Mouse (Mus musculus) heart, adult 2 months (tissue): ENCODE measurements at regions not wholly inside any gene's neighbourhood (a gene's known extent, or its start where the extent isn't known, plus 50 kb on each side); places are given as distances from the start of the nearest gene placed in this dataset.
A peak's percentile ranks its signal among the peaks of the same experiment; 100 is the strongest.

ENCODE experiments used
- DNase-seq, 2 experiments: peaks; one replicate each; pipeline ENCODE4 v3.0.0; 2021
- H3K27ac ChIP-seq: fragments of 200-600 bp; 2 replicates; pipeline ENCODE4 v1.8.1; 2022
- H3K27me3 ChIP-seq: fragments of 200-500 bp; 2 replicates; pipeline ENCODE4 v1.6.1; 2012; ENCODE audit warnings: mild to moderate bottlenecking, low read length, inconsistent platforms, mixed read lengths; ENCODE audit not compliant: control insufficient read depth, insufficient read depth
- H3K36me3 ChIP-seq: fragments of 200-500 bp; 2 replicates; pipeline ENCODE4 v1.6.1; 2012; ENCODE audit warnings: low read length, inconsistent platforms; ENCODE audit not compliant: control insufficient read depth, insufficient read depth
- H3K4me1 ChIP-seq: fragments of 200-500 bp; 2 replicates; pipeline ENCODE4 v1.6.1; 2011; ENCODE audit warnings: low read length; ENCODE audit not compliant: control insufficient read depth, insufficient read depth
- H3K4me3 ChIP-seq: fragments of 200-600 bp; 2 replicates; pipeline ENCODE4 v1.8.1; 2022
- H3K79me2 ChIP-seq: fragments of 200-500 bp; replicated peaks from 2 replicates; pipeline ENCODE4 v1.6.1; 2012; ENCODE audit warnings: mild to moderate bottlenecking, inconsistent platforms, low read length, moderate library complexity, mixed read lengths; ENCODE audit not compliant: control insufficient read depth, insufficient read depth
- H3K9ac ChIP-seq: fragments of 200-500 bp; 2 replicates; pipeline ENCODE4 v1.6.1; 2012; ENCODE audit warnings: low read depth, mild to moderate bottlenecking, control low read depth, inconsistent platforms, low read length, mixed read lengths
- CTCF ChIP-seq: fragments of 200-600 bp; IDR thresholded peaks from 2 replicates; pipeline ENCODE4 v1.8.1; 2022; ENCODE audit warnings: antibody characterized with exemption, mild to moderate bottlenecking, moderate library complexity
- EP300 ChIP-seq: fragments of 200-500 bp; IDR thresholded peaks from 2 replicates; pipeline ENCODE4 v1.6.1; 2011; ENCODE audit warnings: low read depth, low read length, control low read depth; ENCODE audit not compliant: insufficient read depth
- POLR2A ChIP-seq: fragments of 200-500 bp; IDR thresholded peaks from 2 replicates; pipeline ENCODE4 v1.6.1; 2011; ENCODE audit warnings: mild to moderate bottlenecking, low read depth, low read length, control low read depth; ENCODE audit not compliant: insufficient read depth
- whole genome bisulfite sequencing: fragments of 180-500 bp; shearing (Covaris S2); methylation state at CpG from one replicate; pipeline ENCODE4 v1.1.7; 2018; 5-methylcytosine and 5-hydroxymethylcytosine counted together
- intact Hi-C: fragments of 180-260 bp; cut with DNase I; formaldehyde crosslinking; loops from one replicate; pipeline ENCODE4 v1.15.1; 2025

- Histone ChIP-seq H3K4me3 (no peak overlapping the region), H3K9ac (no peak overlapping the region), H3K27me3 (no peaks in the 10 kb centered on the region; the same call in 1 of the 2 replicates), H3K4me1 (no peaks in the 10 kb centered on the region), H3K79me2 (no peaks in the 10 kb centered on the region), H3K36me3 (no peaks in the 10 kb centered on the region), H3K27ac (no peak overlapping the region)
- intact Hi-C loops = no loop called here
- DNase-seq = no peak
- 84% methylated on average over 11 of the region's 11 CpGs for WGBS
- TF ChIP-seq EP300 (no peak), CTCF (no peak), POLR2A (no peak)
Observed at GRCm38 (mm10) chr1:186277981-186278634, 161.0 kb upstream of the Lyplal1 start.

DNA sequence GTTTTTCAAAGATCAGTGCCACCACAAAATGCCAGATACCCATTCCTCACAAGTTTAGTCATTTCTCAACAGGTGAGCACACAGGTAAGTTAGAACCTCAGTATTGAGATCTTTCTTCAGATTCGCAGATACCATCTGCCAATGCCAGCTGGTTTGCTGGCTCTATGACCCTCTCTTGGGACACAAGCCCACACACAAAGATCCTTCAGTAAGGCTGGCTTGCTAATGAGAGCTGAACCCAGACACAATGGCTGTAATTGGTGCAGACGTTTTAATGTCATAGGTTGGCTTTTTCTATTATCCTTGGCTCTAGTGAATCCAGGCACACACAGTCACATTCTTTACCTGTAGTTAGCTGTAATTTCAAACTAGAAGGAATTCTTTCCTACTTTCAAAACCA, 154.3 kb upstream of the Lyplal1 start:
- intact Hi-C loops = no loop called here
- no peaks in the 10 kb centered on the region for H3K4me1 ChIP-seq
- WGBS = 93% methylated on average over 2 of the region's 2 CpGs
- H3K79me2 ChIP-seq = no peaks in the 10 kb centered on the region
- DNase-seq = no peak
- no peak for TF ChIP-seq CTCF
- no peaks in the 10 kb centered on the region for H3K27me3 ChIP-seq
- no peak overlapping the region for H3K4me3 ChIP-seq
- H3K9ac ChIP-seq = no peak overlapping the region
- no peak overlapping the region for H3K27ac ChIP-seq
- no peaks in the 10 kb centered on the region for H3K36me3 ChIP-seq

GRCm38 (mm10) chr1:186267317-186267716, 150.2 kb upstream of the Lyplal1 start:
- Histone ChIP-seq H3K36me3 (peaks cover 1% of the 10 kb centered on the region; the same call in 1 of the 2 replicates), H3K27me3 (no peaks in the 10 kb centered on the region), H3K9ac (no peak overlapping the region), H3K4me3 (no peak overlapping the region), H3K79me2 (no peaks in the 10 kb centered on the region), H3K4me1 (peaks cover 7% of the 10 kb centered on the region), H3K27ac (no peak overlapping the region)
- TF ChIP-seq CTCF (no peak), EP300 (no peak)
- no peak for DNase-seq
- 86% methylated on average over 2 of the region's 2 CpGs for WGBS
- intact Hi-C loops = no loop called here

DNA sequence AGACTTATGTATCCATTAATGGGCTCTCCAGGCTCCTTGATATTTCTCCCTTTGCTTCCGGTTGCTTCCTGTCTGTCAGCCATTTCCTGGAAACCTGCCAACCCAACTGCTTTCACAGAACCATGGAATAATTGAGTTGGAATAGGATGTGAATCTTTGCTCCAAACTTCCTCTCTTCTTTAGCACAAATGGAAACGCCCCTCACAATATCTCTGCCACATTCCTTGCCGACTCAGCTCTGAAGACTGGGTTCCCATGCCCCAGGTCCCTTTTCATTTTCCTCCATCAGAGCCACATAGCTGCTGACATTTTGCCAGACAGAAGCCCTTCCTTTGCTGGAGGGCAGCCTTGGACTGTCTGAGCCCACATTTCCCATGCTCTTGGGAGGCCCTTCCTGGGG, 147.5 kb upstream of the Lyplal1 start:
- Histone ChIP-seq H3K4me1 (peaks cover 20% of the 10 kb centered on the region), H3K9ac (no peak overlapping the region), H3K4me3 (no peak overlapping the region), H3K27me3 (no peaks in the 10 kb centered on the region), H3K27ac (peak overlapping the region; percentile 30), H3K79me2 (no peaks in the 10 kb centered on the region), H3K36me3 (peaks cover 9% of the 10 kb centered on the region)
- intact Hi-C loops = loop anchor here (5.0 kb wide), 2 partner anchors 67 to 148 kb away; no protein-coding TSS in a partner anchor
- 21% methylated on average over 3 of the region's 3 CpGs for WGBS
- DNase-seq = peak; percentile 32 to 42
- TF ChIP-seq EP300 (no peak), CTCF (no peak), POLR2A (no peak)

GRCm38 (mm10) chr1:186263955-186264354, 146.8 kb upstream of the Lyplal1 start:
- 38% methylated on average over 7 of the region's 7 CpGs for WGBS
- Histone ChIP-seq H3K4me3 (no peak overlapping the region), H3K27me3 (no peaks in the 10 kb centered on the region), H3K9ac (no peak overlapping the region), H3K36me3 (peaks cover 9% of the 10 kb centered on the region), H3K27ac (peak overlapping the region; percentile 51), H3K79me2 (no peaks in the 10 kb centered on the region), H3K4me1 (peaks cover 20% of the 10 kb centered on the region)
- TF ChIP-seq EP300 (no peak), CTCF (no peak), POLR2A (no peak)
- intact Hi-C loops = loop anchor here (5.0 kb wide), 2 partner anchors 67 to 148 kb away; no protein-coding TSS in a partner anchor
- peak; percentile 27 to 30 for DNase-seq

DNA sequence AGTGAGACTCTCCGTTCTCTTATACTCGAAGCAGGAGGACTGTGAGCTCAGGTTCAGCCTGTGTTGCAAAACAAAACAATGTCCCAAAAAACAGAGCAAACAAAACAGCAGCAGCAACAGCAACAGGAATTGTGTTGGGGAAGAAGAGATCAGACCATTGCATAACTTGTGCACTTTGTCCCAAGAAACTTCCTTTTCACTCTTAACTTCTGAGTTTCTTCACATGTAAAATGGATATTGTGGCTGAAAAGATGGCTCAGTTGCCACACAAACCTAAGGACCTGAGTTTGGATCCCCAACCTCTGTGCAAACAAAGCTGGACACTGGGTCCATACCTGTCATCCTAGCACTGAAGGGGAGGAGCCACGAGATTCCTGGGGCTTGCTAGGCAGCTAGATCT, 146.1 kb upstream of the Lyplal1 start:
- Histone ChIP-seq H3K79me2 (no peaks in the 10 kb centered on the region), H3K4me1 (peaks cover 20% of the 10 kb centered on the region), H3K36me3 (peaks cover 9% of the 10 kb centered on the region), H3K27me3 (no peaks in the 10 kb centered on the region), H3K4me3 (no peak overlapping the region), H3K9ac (no peak overlapping the region), H3K27ac (peak overlapping the region; percentile 51)
- intact Hi-C loops = loop anchor here (5.0 kb wide), 2 partner anchors 66 to 149 kb away; no protein-coding TSS in a partner anchor
- DNase-seq = peak; percentile 12 to 28
- TF ChIP-seq POLR2A (no peak), CTCF (no peak), EP300 (no peak)
- WGBS = 65% methylated on average over 3 of the region's 3 CpGs
